Mouse (Mus musculus): ENCODE measurements around the gene Commd2. TPM values are rescaled to one million over a fixed set of nuclear protein-coding genes. Genes with fewer than 3 reads are reported as not detected.

The Commd2 gene
- polyA plus RNA-seq, 1 experiment from 2014 or later: 105 TPM

DNA sequence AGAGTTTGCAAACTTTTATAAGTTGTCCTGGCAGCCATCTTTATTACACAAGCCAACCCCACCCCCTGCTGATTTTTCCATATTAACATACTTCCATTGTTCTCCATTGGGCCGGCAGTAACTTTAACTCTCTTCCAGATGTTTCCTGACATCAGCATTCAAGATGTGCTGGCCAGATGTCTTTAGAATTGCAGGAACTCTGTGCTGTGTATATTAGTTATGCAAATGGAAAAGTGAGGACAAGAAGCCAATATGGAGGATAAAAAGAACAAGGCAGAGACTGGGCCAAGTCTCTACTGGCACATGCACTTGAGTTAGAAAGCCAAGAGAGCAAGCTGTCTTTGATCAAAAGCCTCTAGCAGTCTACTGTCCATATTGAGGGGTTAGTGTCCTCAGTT, 46.9 kb downstream of the Commd2 start:
- 62% methylated on average over 1 of the region's 1 CpGs for WGBS
- DNase-seq (ENCODE audit: low spot score): no peak
- Histone ChIP-seq H3K9me3 (replicated peaks) (no peaks in the 10 kb centered on the region), H3K36me3 (no peaks in the 10 kb centered on the region), H3K4me3 (no peak overlapping the region), H3K4me1 (no peaks in the 10 kb centered on the region), H3K27me3 (ENCODE audit: low read depth, poor library complexity, severe bottlenecking) (no peaks in the 10 kb centered on the region), H3K27ac (replicated peaks) (no peak overlapping the region)

DNA sequence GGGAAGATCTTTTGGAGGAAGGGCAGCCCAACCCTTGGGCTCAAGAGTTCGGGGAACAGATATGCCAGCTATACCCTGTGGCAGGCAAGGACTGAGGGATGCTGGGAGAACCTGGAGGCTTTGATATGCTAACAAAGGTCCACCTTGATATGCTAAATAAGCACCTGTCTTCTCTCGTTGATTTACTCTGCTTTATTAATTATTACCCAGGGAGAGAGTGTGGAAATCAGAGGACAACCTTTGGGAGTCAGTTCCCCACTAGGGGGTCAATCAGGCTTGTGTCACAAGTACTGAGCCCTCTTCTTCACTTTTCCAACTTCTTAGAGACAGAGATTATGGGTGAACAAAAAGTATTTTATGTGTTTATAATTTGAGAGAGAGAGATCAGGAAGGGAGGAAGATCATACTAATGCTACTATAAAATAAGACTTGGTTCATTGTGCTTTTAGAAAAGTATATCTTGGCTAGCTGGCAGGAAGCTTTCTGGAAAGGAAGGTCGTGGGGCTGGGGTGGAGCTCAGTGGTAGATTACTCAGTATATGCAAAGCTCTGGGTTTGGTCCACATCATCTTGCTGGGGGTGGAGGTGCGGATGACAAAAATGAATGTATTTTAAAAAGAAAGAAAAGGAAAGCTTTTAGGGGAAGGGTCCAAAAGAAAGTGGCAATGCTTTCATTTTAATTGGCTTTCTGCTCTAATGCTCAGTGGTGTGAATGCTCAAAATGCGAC, 47.5 kb downstream of the Commd2 start:
- Histone ChIP-seq H3K4me1 (no peaks in the 10 kb centered on the region), H3K36me3 (no peaks in the 10 kb centered on the region), H3K4me3 (no peak overlapping the region), H3K27ac (replicated peaks) (no peak overlapping the region), H3K9me3 (replicated peaks) (no peaks in the 10 kb centered on the region), H3K27me3 (ENCODE audit: low read depth, poor library complexity, severe bottlenecking) (no peaks in the 10 kb centered on the region)
- DNase-seq (ENCODE audit: low spot score): no peak
- WGBS: 78% methylated on average over 5 of the region's 5 CpGs

DNA sequence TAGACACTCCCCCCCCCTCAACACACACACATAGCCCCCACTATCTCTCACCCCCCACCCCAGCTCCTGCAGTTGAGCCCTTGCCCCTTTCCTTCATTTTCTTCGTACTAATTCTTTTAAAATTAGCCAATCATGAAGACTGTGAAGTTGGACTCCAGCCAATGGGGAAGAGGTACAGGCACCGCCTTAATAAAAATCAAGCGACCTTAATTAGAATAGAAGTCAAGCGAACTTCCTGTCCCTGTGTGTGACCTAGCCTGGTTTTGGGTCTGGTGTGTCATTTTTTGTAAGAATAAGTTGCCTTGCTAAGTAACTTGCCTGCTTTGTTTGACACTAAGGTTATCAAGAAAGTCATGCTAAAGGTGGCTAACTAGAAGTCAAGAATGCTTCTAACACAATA, 48.9 kb downstream of the Commd2 start:
- H3K4me3 ChIP-seq: no peak overlapping the region

DNA sequence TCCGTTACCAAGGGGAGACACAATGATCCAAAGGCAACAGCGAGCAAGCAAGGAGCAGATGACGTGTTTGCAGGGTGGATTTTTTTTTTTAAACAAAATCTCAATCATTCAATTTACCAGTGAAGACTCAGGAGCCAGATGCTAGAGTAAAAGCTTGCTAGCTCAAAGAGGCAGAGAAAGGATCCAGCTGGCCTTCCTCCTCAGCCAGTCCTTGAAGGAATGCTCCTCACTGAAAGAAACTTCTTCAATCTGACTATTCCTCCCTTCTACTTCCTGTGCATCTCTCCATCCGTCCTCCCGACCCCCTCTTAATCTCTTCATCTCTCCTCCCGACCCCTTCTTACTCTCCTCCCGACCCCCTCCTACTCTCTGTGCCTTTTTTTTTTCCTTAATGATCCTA, 54.9 kb downstream of the Commd2 start:
- no peaks in the 10 kb centered on the region for H3K27me3 ChIP-seq (ENCODE audit: low read depth, poor library complexity, severe bottlenecking)

More for the DNA sequence above, 48.9 kb downstream of the Commd2 start:
- Histone ChIP-seq H3K27me3 (ENCODE audit: low read depth, poor library complexity, severe bottlenecking) (no peaks in the 10 kb centered on the region), H3K9me3 (replicated peaks) (no peaks in the 10 kb centered on the region), H3K36me3 (no peaks in the 10 kb centered on the region), H3K4me1 (no peaks in the 10 kb centered on the region), H3K27ac (replicated peaks) (no peak overlapping the region)
- 86% methylated on average over 4 of the region's 4 CpGs for WGBS
- no peak for DNase-seq (ENCODE audit: low spot score)

DNA sequence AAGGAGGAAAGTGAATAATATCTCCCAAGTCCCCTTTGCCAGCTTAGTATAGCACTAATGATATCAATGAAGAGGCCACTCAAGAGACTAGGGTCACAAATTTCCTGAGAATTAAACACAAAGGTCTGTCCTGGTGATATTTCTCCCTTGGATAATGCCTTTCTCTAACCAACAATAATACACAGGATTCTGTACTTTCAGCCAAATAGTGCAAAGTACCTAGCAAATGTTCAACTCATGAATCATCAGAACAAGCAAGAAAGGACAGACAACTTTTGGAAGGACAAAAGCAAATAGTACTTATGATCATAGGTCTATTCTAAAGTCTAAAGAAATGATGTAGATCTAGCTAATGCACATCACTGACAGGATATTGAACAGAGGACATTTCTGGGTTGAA, 56.0 kb downstream of the Commd2 start:
- no peak for DNase-seq (ENCODE audit: low spot score)
- H3K4me3 ChIP-seq: no peak overlapping the region
- H3K4me1 ChIP-seq: no peaks in the 10 kb centered on the region
- no peaks in the 10 kb centered on the region for H3K9me3 ChIP-seq (replicated peaks)
- H3K27ac ChIP-seq (replicated peaks): no peak overlapping the region
- no peaks in the 10 kb centered on the region for H3K27me3 ChIP-seq (ENCODE audit: low read depth, poor library complexity, severe bottlenecking)
- H3K36me3 ChIP-seq: no peaks in the 10 kb centered on the region

More for the DNA sequence above, 54.9 kb downstream of the Commd2 start:
- WGBS: 82% methylated on average over 7 of the region's 7 CpGs
- no peak for DNase-seq (ENCODE audit: low spot score)
- H3K4me3 ChIP-seq: no peak overlapping the region
- no peaks in the 10 kb centered on the region for H3K9me3 ChIP-seq (replicated peaks)
- no peak overlapping the region for H3K27ac ChIP-seq (replicated peaks)
- no peaks in the 10 kb centered on the region for H3K36me3 ChIP-seq
- H3K4me1 ChIP-seq: no peaks in the 10 kb centered on the region

Small RNA genes lying within 50 kb of the gene (microRNA-seq; reads per million reads assigned to microRNA genes)
- not detected for gene Mir6377

Other genes with a start within 250 kb of the Commd2 start
- not detected in 2 replicates for gene Tm4sf4, start 226.4 kb downstream of the Commd2 start, polyA plus RNA-seq (2016; fragmentation: Nextera tagmentation; extraction: Ambion mirVana)
- 11.4 and 13.3 TPM in 2 replicates for gene Wwtr1, start 75.8 kb downstream of the Commd2 start, polyA plus RNA-seq (2016; fragmentation: Nextera tagmentation; extraction: Ambion mirVana)
- gene Ankub1, start 41.1 kb upstream of the Commd2 start, polyA plus RNA-seq (2016; fragmentation: Nextera tagmentation; extraction: Ambion mirVana): 0.17 TPM in 1 of 2 replicates, not detected in the other
- 43.9 and 46.5 TPM in 2 replicates for gene Rnf13, start 84.3 kb upstream of the Commd2 start, polyA plus RNA-seq (2016; fragmentation: Nextera tagmentation; extraction: Ambion mirVana)
- gene Pfn2, start 196.4 kb upstream of the Commd2 start, polyA plus RNA-seq (2016; fragmentation: Nextera tagmentation; extraction: Ambion mirVana): 183 and 229 TPM in 2 replicates

Data from midbrain, embryonic 10.5 days (tissue).